Mouse (Mus musculus): ENCODE results near the gene Rab3a. TPM values are rescaled to one million over a fixed set of nuclear protein-coding genes. Genes with fewer than 3 reads are reported as not detected.

Rab3a gene
- polyA plus RNA-seq, 1 experiment from 2014 or later = 3.2 TPM

DNA sequence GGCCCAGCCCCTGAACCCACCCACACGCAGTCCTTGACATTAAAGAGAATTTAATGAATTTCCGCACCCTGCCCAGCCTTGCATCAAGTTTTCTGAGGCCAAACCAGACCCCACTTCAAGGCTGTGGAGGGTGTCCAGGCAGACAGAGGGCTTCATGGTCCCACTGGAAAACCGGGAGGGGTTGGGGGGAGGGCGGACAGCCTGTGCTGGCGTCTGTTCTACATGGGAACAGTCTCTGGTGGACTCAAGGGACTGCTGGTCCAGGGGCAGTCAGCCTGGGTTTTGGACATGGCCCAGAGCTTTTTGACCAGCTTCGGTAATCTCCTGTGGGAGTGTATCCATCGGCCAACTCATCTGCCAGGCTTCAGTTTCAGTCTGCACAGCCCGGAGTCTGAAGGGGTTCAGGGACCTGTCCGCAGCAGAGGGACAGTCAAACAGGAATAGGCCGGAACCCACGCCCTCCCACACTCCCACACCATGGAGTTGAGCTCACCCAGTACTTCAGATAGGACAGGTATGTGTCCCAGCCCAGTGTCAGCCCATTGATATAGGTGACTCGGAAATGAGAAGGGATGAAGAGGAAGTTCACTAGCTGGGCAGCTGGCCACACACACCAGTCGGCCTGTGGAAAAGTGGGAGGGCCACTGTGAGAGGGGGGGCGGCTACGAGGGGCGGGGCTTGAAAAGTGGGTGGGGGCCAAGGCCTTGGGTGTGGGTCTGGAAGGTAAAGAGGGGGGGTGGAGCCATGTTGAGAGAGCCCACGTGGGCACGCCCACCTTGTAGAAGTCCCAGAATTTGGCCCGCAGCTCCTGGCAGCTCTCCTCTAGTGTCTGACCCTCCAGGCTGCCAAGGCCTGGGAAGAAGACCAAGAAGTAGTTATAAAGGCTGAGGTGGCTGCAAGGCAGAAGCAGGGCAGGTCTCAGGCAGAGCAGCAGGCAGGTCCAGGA is 4.4 kb downstream of the Rab3a start:
- TF ChIP-seq EP300 (IDR thresholded peaks at IDR 0.05; ENCODE audit: low read depth) (no peak), CTCF (IDR thresholded peaks at IDR 0.05; ENCODE audit: low read depth) (no peak)
- Histone ChIP-seq H3K9me3 (ENCODE audit: low read length) (no peaks in the 10 kb centered on the region), H3K4me3 (ENCODE audit: low read depth, low read length) (no peak overlapping the region), H3K4me1 (ENCODE audit: insufficient read depth) (peaks cover 53% of the 10 kb centered on the region), H3K27ac (ENCODE audit: low read depth) (no peak overlapping the region), H3K4me2 (ENCODE audit: low read depth, low read length) (peak overlapping the region; percentile 90; the same call in 1 of the 2 replicates), H3K27me3 (ENCODE audit: insufficient read depth, low read length) (no peaks in the 10 kb centered on the region), H3K36me3 (replicated peaks; ENCODE audit: insufficient read depth, low read length) (peaks cover 11% of the 10 kb centered on the region), H3K9ac (replicated peaks) (no peak overlapping the region)
- WGBS (ENCODE audit: insufficient replicate concordance) = 71% methylated on average over 19 of the region's 19 CpGs
- ATAC-seq = no peak
- DNase-seq = no peak

GRCm38 (mm10) chr8:70760350-70760749 is 5.9 kb downstream of the Rab3a start:
- H3K4me1 ChIP-seq (ENCODE audit: insufficient read depth) = peaks cover 60% of the 10 kb centered on the region
- WGBS (ENCODE audit: insufficient replicate concordance) = 1% methylated on average over 22 of the region's 22 CpGs
- peak; percentile 1; the same call in 1 of the 2 replicates for ATAC-seq

GRCm38 (mm10) chr8:70760775-70761406 is 6.4 kb downstream of the Rab3a start, which contains the start of gene Mpv17l2:
Gene Mpv17l2 (minus strand): TSS chr8:70760946.
- DNase-seq = peak; percentile 95
- under 1% methylated on average over 48 of the region's 55 CpGs for WGBS (ENCODE audit: insufficient replicate concordance)

More at GRCm38 (mm10) chr8:70760350-70760749, 5.9 kb downstream of the Rab3a start:
- Histone ChIP-seq H3K36me3 (replicated peaks; ENCODE audit: insufficient read depth, low read length) (peaks cover 11% of the 10 kb centered on the region), H3K9me3 (ENCODE audit: low read length) (no peaks in the 10 kb centered on the region), H3K27ac (ENCODE audit: low read depth) (peak overlapping the region; percentile 89), H3K27me3 (ENCODE audit: insufficient read depth, low read length) (no peaks in the 10 kb centered on the region), H3K9ac (replicated peaks) (peak overlapping the region; percentile 77), H3K4me3 (ENCODE audit: low read depth, low read length) (peak overlapping the region; percentile 68), H3K4me2 (ENCODE audit: low read depth, low read length) (peak overlapping the region; percentile 90)
- no peak for DNase-seq
- no peak for TF ChIP-seq CTCF (IDR thresholded peaks at IDR 0.05; ENCODE audit: low read depth)
- no peak for TF ChIP-seq EP300 (IDR thresholded peaks at IDR 0.05; ENCODE audit: low read depth)

DNA sequence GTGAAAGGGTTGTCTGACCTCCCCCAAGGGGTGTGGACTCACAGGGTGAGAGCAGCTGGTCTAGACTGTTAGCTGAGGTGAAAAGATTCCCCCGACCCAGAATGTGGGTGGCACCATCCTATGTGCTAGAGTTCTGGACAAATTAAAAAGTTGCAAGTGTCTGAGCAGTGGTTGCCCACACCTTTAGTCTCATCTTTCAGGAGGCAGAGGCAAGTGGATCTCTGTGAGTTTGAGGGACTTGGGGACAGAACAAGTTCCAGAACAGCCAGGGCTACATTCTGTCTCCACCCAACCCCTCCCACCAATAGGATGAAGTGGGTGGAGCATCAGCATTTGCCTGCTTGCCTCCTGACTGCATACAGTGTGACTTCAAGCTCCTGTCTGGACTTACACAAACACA is 7.6 kb downstream of the Rab3a start:
- WGBS (ENCODE audit: insufficient replicate concordance) = 46% methylated on average over 1 of the region's 1 CpGs
- DNase-seq = peak; percentile 65
- Histone ChIP-seq H3K27ac (ENCODE audit: low read depth) (peak overlapping the region; percentile 76), H3K4me1 (ENCODE audit: insufficient read depth) (peaks cover 70% of the 10 kb centered on the region), H3K9ac (replicated peaks) (0 out of 2 replicates have a peak overlapping the region, but pooled peaks have one; percentile 2), H3K36me3 (replicated peaks; ENCODE audit: insufficient read depth, low read length) (peaks cover 8% of the 10 kb centered on the region), H3K27me3 (ENCODE audit: insufficient read depth, low read length) (no peaks in the 10 kb centered on the region), H3K4me2 (ENCODE audit: low read depth, low read length) (peak overlapping the region; percentile 31), H3K9me3 (ENCODE audit: low read length) (no peaks in the 10 kb centered on the region), H3K4me3 (ENCODE audit: low read depth, low read length) (no peak overlapping the region)
- TF ChIP-seq EP300 (IDR thresholded peaks at IDR 0.05; ENCODE audit: low read depth) (no peak), CTCF (IDR thresholded peaks at IDR 0.05; ENCODE audit: low read depth) (no peak)
- no peak for ATAC-seq

More at GRCm38 (mm10) chr8:70760775-70761406, 6.4 kb downstream of the Rab3a start, which contains the start of gene Mpv17l2:
- H3K4me1 ChIP-seq (ENCODE audit: insufficient read depth) = peaks cover 58% of the 10 kb centered on the region
- ATAC-seq = peak; percentile 92
- H3K9me3 ChIP-seq (ENCODE audit: low read length) = no peaks in the 10 kb centered on the region
- H3K27ac ChIP-seq (ENCODE audit: low read depth) = peak within 1 kb of the TSS; percentile 89
- H3K27me3 ChIP-seq (ENCODE audit: insufficient read depth, low read length) = no peaks in the 10 kb centered on the region
- peaks cover 11% of the 10 kb centered on the region for H3K36me3 ChIP-seq (replicated peaks; ENCODE audit: insufficient read depth, low read length)
- H3K4me3 ChIP-seq (ENCODE audit: low read depth, low read length) = peak within 1 kb of the TSS; percentile 68
- H3K9ac ChIP-seq (replicated peaks) = peak within 1 kb of the TSS; percentile 77
- H3K4me2 ChIP-seq (ENCODE audit: low read depth, low read length) = peak within 1 kb of the TSS; percentile 90
- TF ChIP-seq EP300 (IDR thresholded peaks at IDR 0.05; ENCODE audit: low read depth) (0 out of 2 replicates have a peak, but pooled peaks have one; percentile 26), CTCF (IDR thresholded peaks at IDR 0.05; ENCODE audit: low read depth) (no peak)

- DNase-seq (peak; percentile 80), ATAC-seq (no peak)
- TF ChIP-seq EP300 (IDR thresholded peaks at IDR 0.05; ENCODE audit: low read depth) (no peak), CTCF (IDR thresholded peaks at IDR 0.05; ENCODE audit: low read depth) (peak; percentile 94)
- peak overlapping the region; percentile 84 for H3K4me2 ChIP-seq (ENCODE audit: low read depth, low read length)
- H3K27me3 ChIP-seq (ENCODE audit: insufficient read depth, low read length) = no peaks in the 10 kb centered on the region
- H3K4me3 ChIP-seq (ENCODE audit: low read depth, low read length) = no peak overlapping the region
- H3K4me1 ChIP-seq (ENCODE audit: insufficient read depth) = peaks cover 75% of the 10 kb centered on the region
- H3K9me3 ChIP-seq (ENCODE audit: low read length) = no peaks in the 10 kb centered on the region
- H3K27ac ChIP-seq (ENCODE audit: low read depth) = peak overlapping the region; percentile 87
- peaks cover 8% of the 10 kb centered on the region for H3K36me3 ChIP-seq (replicated peaks; ENCODE audit: insufficient read depth, low read length)
- WGBS (ENCODE audit: insufficient replicate concordance) = 0% methylated on average over 3 of the region's 3 CpGs
- H3K9ac ChIP-seq (replicated peaks) = no peak overlapping the region
Measured at GRCm38 (mm10) chr8:70763354-70763753, 8.9 kb downstream of the Rab3a start.

DNA sequence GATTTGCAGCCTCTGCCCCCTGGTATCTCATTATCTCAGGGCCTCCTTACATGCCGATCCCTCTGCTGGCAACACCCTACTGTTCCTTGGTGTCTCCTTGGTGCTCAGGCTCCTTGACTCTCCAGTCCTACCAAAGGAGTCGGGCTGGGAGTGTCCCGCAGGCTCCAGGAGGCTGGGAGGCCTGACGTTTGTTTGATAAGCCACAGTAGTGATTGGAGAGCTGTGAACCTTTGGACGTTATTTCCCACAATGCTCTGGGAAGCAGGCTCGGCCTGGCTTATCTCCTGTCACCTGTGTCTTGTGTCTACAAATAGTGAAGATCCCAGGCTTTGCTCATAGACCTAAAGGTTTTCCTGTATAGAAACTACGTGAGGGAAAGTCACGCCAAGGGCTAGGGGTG is 9.5 kb downstream of the Rab3a start:
- no peak overlapping the region for H3K4me3 ChIP-seq (ENCODE audit: low read depth, low read length)
- no peak overlapping the region; the same call in 1 of the 2 replicates for H3K9ac ChIP-seq (replicated peaks)
- H3K36me3 ChIP-seq (replicated peaks; ENCODE audit: insufficient read depth, low read length) = peaks cover 10% of the 10 kb centered on the region
- ATAC-seq (peak; percentile 43), DNase-seq (peak; percentile 69)
- WGBS (ENCODE audit: insufficient replicate concordance) = 31% methylated on average over 8 of the region's 8 CpGs
- no peaks in the 10 kb centered on the region for H3K27me3 ChIP-seq (ENCODE audit: insufficient read depth, low read length)
- peak; percentile 83 for TF ChIP-seq EP300 (IDR thresholded peaks at IDR 0.05; ENCODE audit: low read depth)
- TF ChIP-seq CTCF (IDR thresholded peaks at IDR 0.05; ENCODE audit: low read depth) = peak; percentile 8; the same call in 1 of the 2 replicates
- peaks cover 80% of the 10 kb centered on the region for H3K4me1 ChIP-seq (ENCODE audit: insufficient read depth)
- H3K27ac ChIP-seq (ENCODE audit: low read depth) = peak overlapping the region; percentile 87
- H3K9me3 ChIP-seq (ENCODE audit: low read length) = no peaks in the 10 kb centered on the region
- peak overlapping the region; percentile 84 for H3K4me2 ChIP-seq (ENCODE audit: low read depth, low read length)

All from liver, postnatal 0 days (tissue).